Mouse (Mus musculus): ENCODE results near the gene Hist2h4. TPM values are rescaled to one million over a fixed set of nuclear protein-coding genes. Genes with fewer than 3 reads are reported as not detected.
"Not testable (repeated sequence)": the region's sequence is repeated elsewhere in the genome, so short reads cannot be mapped to it uniquely, and the experiment has no call there.

Gene Hist2h4
- 1.4 and 1.6 TPM in 2 replicates for polyA plus RNA-seq (2012; rRNA removed)

GRCm38 (mm10) chr3:96262979-96263550, at the start of gene Hist2h4:
TSS of gene Hist2h4 (minus strand) at chr3:96263311.
- peak; percentile 88 for DNase-seq (ENCODE audit: low spot score)

GRCm38 (mm10) chr3:96312341-96313098, 49.4 kb upstream of the Hist2h4 start:
- DNase-seq (ENCODE audit: low spot score), result no peak

- no peak for DNase-seq (ENCODE audit: low spot score)
Measured at GRCm38 (mm10) chr3:96309441-96309840, 46.3 kb upstream of the Hist2h4 start.

GRCm38 (mm10) chr3:96306506-96306905, 43.4 kb upstream of the Hist2h4 start:
- no peak for DNase-seq (ENCODE audit: low spot score)

- DNase-seq (ENCODE audit: low spot score), result no peak
Measured at GRCm38 (mm10) chr3:96302076-96302475, 39.0 kb upstream of the Hist2h4 start.

- no peak for DNase-seq (ENCODE audit: low spot score)
Measured at GRCm38 (mm10) chr3:96300706-96301529, 37.8 kb upstream of the Hist2h4 start.

- DNase-seq (ENCODE audit: low spot score), result no peak
Measured at GRCm38 (mm10) chr3:96299562-96299961, 36.5 kb upstream of the Hist2h4 start.

- DNase-seq (ENCODE audit: low spot score), result no peak
Measured at GRCm38 (mm10) chr3:96298360-96298759, 35.2 kb upstream of the Hist2h4 start.

- DNase-seq (ENCODE audit: low spot score), result no peak
Measured at GRCm38 (mm10) chr3:96293787-96294186, 30.7 kb upstream of the Hist2h4 start, which contains the start of gene Fcgr1. TSS of gene Fcgr1 (minus strand) at chr3:96293969.

- DNase-seq (ENCODE audit: low spot score), result no peak
Measured at GRCm38 (mm10) chr3:96293368-96293767, 30.3 kb upstream of the Hist2h4 start.

GRCm38 (mm10) chr3:96292641-96293040, 29.5 kb upstream of the Hist2h4 start:
- DNase-seq (ENCODE audit: low spot score), result no peak

- DNase-seq (ENCODE audit: low spot score), result not testable (repeated sequence)
Measured at GRCm38 (mm10) chr3:96290727-96291126, 27.6 kb upstream of the Hist2h4 start.

GRCm38 (mm10) chr3:96289201-96289600, 26.1 kb upstream of the Hist2h4 start:
- DNase-seq (ENCODE audit: low spot score), result no peak

GRCm38 (mm10) chr3:96287334-96287733, 24.2 kb upstream of the Hist2h4 start:
- not testable (repeated sequence) for DNase-seq (ENCODE audit: low spot score)

- DNase-seq (ENCODE audit: low spot score), result no peak
Measured at GRCm38 (mm10) chr3:96284457-96284856, 21.3 kb upstream of the Hist2h4 start.

- DNase-seq (ENCODE audit: low spot score), result no peak
Measured at GRCm38 (mm10) chr3:96280660-96281059, 17.5 kb upstream of the Hist2h4 start.

- peak; percentile 73 for DNase-seq (ENCODE audit: low spot score)
Measured at GRCm38 (mm10) chr3:96277800-96278624, 14.9 kb upstream of the Hist2h4 start.

GRCm38 (mm10) chr3:96277428-96277799, 14.3 kb upstream of the Hist2h4 start:
- no peak for DNase-seq (ENCODE audit: low spot score)

GRCm38 (mm10) chr3:96273591-96274465, 10.7 kb upstream of the Hist2h4 start:
- DNase-seq (ENCODE audit: low spot score), result no peak
